Mouse (Mus musculus): ENCODE measurements around the gene B230118H07Rik.

- TF ChIP-seq CTCF (IDR thresholded peaks at IDR 0.05; ENCODE audit: low read depth) (no peak), EP300 (IDR thresholded peaks at IDR 0.05; ENCODE audit: low read depth) (no peak)
These were observed 115.6 kb downstream of the B230118H07Rik start for GRCm38 (mm10) chr2:101533741-101534140.
